Mouse (Mus musculus) thymus, adult 2 months (tissue): Measurements from ENCODE around the gene Dpep2nb. TPM values are rescaled to one million over a fixed set of nuclear protein-coding genes. Genes with fewer than 3 reads are reported as not detected.

Experiments used
- DNase-seq: peaks from one replicate; pipeline ENCODE4 v3.0.0; 2021
- H3K27ac ChIP-seq: fragments of 200-500 bp; 2 replicates; pipeline ENCODE4 v1.5.1; 2012; ENCODE audit warnings: low read length, control low read depth; ENCODE audit not compliant: control insufficient read depth, insufficient read depth
- H3K27me3 ChIP-seq: fragments of 200-500 bp; 2 replicates; pipeline ENCODE4 v1.6.1; 2012; ENCODE audit warnings: mild to moderate bottlenecking, low read length, moderate library complexity, mixed read lengths; ENCODE audit not compliant: control insufficient read depth, insufficient read depth
- H3K36me3 ChIP-seq: fragments of 200-500 bp; 2 replicates; pipeline ENCODE4 v1.6.1; 2012; ENCODE audit warnings: mild to moderate bottlenecking, low read length, moderate library complexity; ENCODE audit not compliant: control insufficient read depth, insufficient read depth
- H3K4me1 ChIP-seq: fragments of 200-500 bp; replicated peaks from 2 replicates; pipeline ENCODE4 v1.6.1; 2012; ENCODE audit warnings: low read length; ENCODE audit not compliant: control insufficient read depth, insufficient read depth
- H3K4me3 ChIP-seq: fragments of 200-500 bp; 2 replicates; pipeline ENCODE4 v1.5.1; 2012; ENCODE audit warnings: mild to moderate bottlenecking, low read length, control low read depth, moderate library complexity; ENCODE audit not compliant: control insufficient read depth, insufficient read depth
- CTCF ChIP-seq: fragments of 200-500 bp; IDR thresholded peaks from 2 replicates; pipeline ENCODE4 v1.5.1; 2012; ENCODE audit warnings: mild to moderate bottlenecking, control low read depth, low read length, moderate library complexity, borderline replicate concordance; ENCODE audit not compliant: control insufficient read depth, poor library complexity, insufficient read depth; ENCODE audit errors: extremely low read depth
- POLR2A ChIP-seq: fragments of 200-500 bp; IDR thresholded peaks from 2 replicates; pipeline ENCODE4 v1.6.1; 2012; ENCODE audit warnings: mild to moderate bottlenecking, low read length, control low read depth, moderate library complexity; ENCODE audit not compliant: control insufficient read depth, poor library complexity, insufficient read depth; ENCODE audit errors: extremely low read depth
- WGBS: fragments of 180-500 bp; shearing (Covaris S2); methylation state at CpG from one replicate; pipeline ENCODE4 v1.1.7; 2018; 5-methylcytosine and 5-hydroxymethylcytosine counted together
- polyA plus RNA-seq: library from polyadenylated mRNA; depleted of rRNA; stranded (reverse); fragments of >200 nt; gene quantifications from 2 replicates; pipeline ENCODE4 v1.2.3, GENCODE M21; 2012; rRNA removed

Dpep2nb gene
- polyA plus RNA-seq, 1 experiment: not detected

- WGBS: 87% methylated on average over 7 of the region's 7 CpGs
These were observed 54.6 kb downstream of the Dpep2nb start for GRCm38 (mm10) chr8:105951057-105951659.

DNA sequence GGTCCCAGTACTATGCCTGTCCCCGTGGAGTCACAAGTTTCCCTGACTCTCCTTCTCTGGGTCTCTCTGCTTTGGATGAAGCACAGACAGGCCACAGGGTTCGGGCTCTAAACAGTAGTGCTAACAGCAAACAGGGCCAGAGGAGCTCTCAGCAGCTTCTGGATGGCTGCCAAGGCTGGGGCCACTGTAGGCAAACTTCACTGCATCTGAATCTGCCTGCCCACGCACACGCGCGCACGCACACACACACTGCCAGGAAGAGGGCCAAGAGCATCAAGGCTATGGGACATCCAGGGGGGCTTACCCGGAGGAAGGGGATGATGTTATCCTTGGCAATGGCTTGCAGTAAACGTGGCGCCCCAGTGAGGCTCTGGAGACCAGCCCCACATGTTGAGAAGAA is 56.4 kb downstream of the Dpep2nb start:
- peaks cover 23% of the 10 kb centered on the region for H3K36me3 ChIP-seq
- DNase-seq: no peak
- TF ChIP-seq CTCF (no peak), POLR2A (no peak)
- no peak overlapping the region for H3K4me3 ChIP-seq
- 88% methylated on average over 10 of the region's 10 CpGs for WGBS
- no peaks in the 10 kb centered on the region for H3K4me1 ChIP-seq
- H3K27ac ChIP-seq: no peak overlapping the region
- H3K27me3 ChIP-seq: no peaks in the 10 kb centered on the region

More at GRCm38 (mm10) chr8:105951057-105951659, 54.6 kb downstream of the Dpep2nb start:
- Histone ChIP-seq H3K27me3 (no peaks in the 10 kb centered on the region), H3K4me1 (no peaks in the 10 kb centered on the region), H3K4me3 (no peak overlapping the region), H3K36me3 (peaks cover 15% of the 10 kb centered on the region), H3K27ac (no peak overlapping the region)
- TF ChIP-seq POLR2A (no peak), CTCF (no peak)
- DNase-seq: no peak

Other genes with a start within 250 kb of the Dpep2nb start
- gene Gfod2, start 247.3 kb downstream of the Dpep2nb start, polyA plus RNA-seq: 7.3 and 8.5 TPM in 2 replicates
- gene Ranbp10, start 178.6 kb downstream of the Dpep2nb start, polyA plus RNA-seq: 47.1 and 53.0 TPM in 2 replicates
- gene Tsnaxip1, start 178.2 kb downstream of the Dpep2nb start, polyA plus RNA-seq: 0.05 TPM in 2 replicates
- 53.2 TPM in 2 replicates for gene Cenpt, start 152.7 kb downstream of the Dpep2nb start, polyA plus RNA-seq
- 75.3 and 84.9 TPM in 2 replicates for gene Thap11, start 150.8 kb downstream of the Dpep2nb start, polyA plus RNA-seq
- 52.4 and 54.4 TPM in 2 replicates for gene Nutf2, start 145.4 kb downstream of the Dpep2nb start, polyA plus RNA-seq
- gene Edc4, start 125.1 kb downstream of the Dpep2nb start, polyA plus RNA-seq: 193 and 207 TPM in 2 replicates
- 5.0 and 5.3 TPM in 2 replicates for gene Nrn1l, start 112.4 kb downstream of the Dpep2nb start, polyA plus RNA-seq
- 51.2 and 56.5 TPM in 2 replicates for gene Pskh1, start 105.5 kb downstream of the Dpep2nb start, polyA plus RNA-seq
- gene Ctrl, start 72.1 kb downstream of the Dpep2nb start, polyA plus RNA-seq: 6.9 and 8.4 TPM in 2 replicates
- gene Psmb10, start 67.5 kb downstream of the Dpep2nb start, polyA plus RNA-seq: 375 and 484 TPM in 2 replicates
- gene Lcat, start 62.6 kb downstream of the Dpep2nb start, polyA plus RNA-seq: 5.3 and 6.0 TPM in 2 replicates
- gene Slc12a4, start 39.9 kb downstream of the Dpep2nb start, polyA plus RNA-seq: 69.3 TPM in 2 replicates
- gene Dpep3, start 26.5 kb downstream of the Dpep2nb start, polyA plus RNA-seq: 0.09 TPM in 1 of 2 replicates, not detected in the other
- 19.8 and 22.3 TPM in 2 replicates for gene Dus2, start 14.6 kb downstream of the Dpep2nb start, polyA plus RNA-seq
- gene Ddx28, start 5.9 kb upstream of the Dpep2nb start, polyA plus RNA-seq: 16.7 and 20.3 TPM in 2 replicates
- 161 and 186 TPM in 2 replicates for gene Nfatc3, start 52.9 kb upstream of the Dpep2nb start, polyA plus RNA-seq
- gene Esrp2, start 131.0 kb upstream of the Dpep2nb start, polyA plus RNA-seq: 24.5 and 29.9 TPM in 2 replicates
- 17.4 and 18.2 TPM in 2 replicates for gene Pla2g15, start 144.4 kb upstream of the Dpep2nb start, polyA plus RNA-seq
- 96.3 and 103 TPM in 2 replicates for gene Slc7a6, start 162.9 kb upstream of the Dpep2nb start, polyA plus RNA-seq
- 44.9 and 45.5 TPM in 2 replicates for gene Slc7a6os, start 205.0 kb upstream of the Dpep2nb start, polyA plus RNA-seq
- gene Prmt7, start 205.0 kb upstream of the Dpep2nb start, polyA plus RNA-seq: 34.0 and 36.7 TPM in 2 replicates